Mouse (Mus musculus): ENCODE measurements around the gene Ubash3a.
"Not testable (repeated sequence)": the region's sequence is repeated elsewhere in the genome, so short reads cannot be mapped to it uniquely, and the experiment has no call there.

Ubash3a gene

DNA sequence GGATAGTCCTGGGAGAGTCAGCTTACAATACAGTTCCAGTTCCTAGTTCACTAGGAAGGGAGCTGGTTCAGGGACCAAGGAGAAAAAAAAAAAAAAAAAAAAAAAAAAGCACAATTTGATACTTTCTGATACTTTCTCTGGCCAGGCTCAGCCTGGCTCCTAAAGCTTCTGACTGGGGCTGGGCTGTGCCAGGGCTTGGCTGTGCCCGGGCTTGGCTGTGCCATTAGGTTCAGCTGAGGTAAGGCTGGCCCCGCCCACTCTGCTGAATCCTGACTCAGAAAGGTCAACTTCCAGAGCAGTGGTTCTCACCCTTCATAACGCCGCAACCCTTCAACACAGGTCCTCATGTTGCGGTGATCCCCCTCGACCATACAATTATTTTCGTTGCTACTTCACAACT lies 52.8 kb downstream of the Ubash3a start:
- in situ Hi-C loops (cut with MboI, MseI): no loop called here

DNA sequence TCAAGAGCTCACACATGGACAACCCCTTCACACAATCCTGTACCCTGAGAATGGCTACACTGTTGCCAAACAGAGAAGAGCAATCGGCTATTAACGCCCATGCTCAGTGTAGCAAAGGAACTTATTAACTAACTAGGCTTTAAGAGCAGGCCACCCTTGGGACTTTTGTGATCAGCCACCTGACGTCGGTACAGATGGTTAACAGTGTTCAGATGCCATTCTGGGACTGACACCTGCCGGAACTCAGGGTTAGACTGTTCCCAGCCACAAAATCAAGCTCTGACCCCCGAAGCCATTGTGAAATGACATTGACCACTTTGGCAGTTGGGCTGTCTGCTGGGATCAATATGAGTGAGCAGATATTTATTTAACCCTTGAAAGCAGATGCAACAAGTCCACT lies 53.7 kb downstream of the Ubash3a start:
- in situ Hi-C loops (cut with MboI, MseI): no loop called here

DNA sequence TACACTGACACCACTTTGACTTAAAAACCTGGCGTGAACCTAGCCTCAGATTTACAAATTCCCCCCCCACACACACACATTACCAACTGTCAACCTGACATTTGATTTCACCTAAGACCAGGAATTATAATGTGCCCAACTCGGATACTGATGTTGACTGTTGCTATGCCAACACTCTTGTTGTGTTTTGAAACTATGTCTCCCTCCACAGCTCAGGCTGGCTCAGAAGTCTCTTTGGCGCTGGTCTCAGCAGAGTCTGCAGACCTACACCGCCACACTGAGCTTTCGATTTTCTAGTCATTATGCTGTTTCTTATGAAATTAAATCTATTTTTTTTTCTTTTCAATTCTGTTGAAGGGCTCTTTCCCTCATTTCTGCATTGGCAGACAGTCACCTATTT lies 55.0 kb downstream of the Ubash3a start:
- in situ Hi-C loops (cut with MboI, MseI): no loop called here

DNA sequence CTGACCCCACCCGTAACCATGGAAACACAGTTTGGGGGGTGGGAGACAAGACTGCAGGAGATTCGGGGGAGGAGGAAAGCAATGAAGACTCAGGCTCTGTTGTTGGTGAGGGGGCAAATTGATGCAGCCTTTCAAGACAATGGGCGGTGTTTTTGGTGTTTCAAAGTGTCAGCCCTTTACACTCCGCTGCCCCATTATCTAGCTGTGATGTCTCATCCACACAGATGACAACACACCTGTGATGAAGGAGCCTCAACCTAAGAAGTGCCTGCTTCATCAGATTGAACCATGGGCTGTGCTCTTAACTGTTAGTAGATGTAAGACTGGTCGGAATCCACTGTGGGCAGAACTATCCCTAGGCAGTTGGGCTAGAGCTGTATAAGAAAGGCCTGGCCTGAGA lies 56.1 kb downstream of the Ubash3a start:
- in situ Hi-C loops (cut with MboI, MseI): no loop called here

DNA sequence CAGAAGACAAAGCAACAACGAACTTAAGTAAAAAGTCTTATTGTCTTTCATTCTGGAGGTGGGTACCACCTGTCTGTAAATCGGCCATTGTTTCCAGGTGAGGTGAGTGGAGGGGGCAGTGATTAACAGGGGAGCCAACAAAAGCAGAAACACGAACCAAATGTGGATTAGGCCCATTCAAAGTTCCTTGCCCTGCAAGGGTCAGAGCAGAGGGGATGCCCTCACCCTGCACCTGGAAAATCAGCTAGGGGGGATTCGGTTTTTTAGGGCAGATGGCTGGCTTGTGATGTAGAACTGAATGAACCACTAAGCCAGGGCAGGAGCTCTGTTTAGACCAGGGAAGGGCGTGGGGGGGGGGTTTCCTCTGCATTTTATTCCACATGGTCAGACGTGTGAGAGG lies 56.7 kb downstream of the Ubash3a start:
- in situ Hi-C loops (cut with MboI, MseI): no loop called here

DNA sequence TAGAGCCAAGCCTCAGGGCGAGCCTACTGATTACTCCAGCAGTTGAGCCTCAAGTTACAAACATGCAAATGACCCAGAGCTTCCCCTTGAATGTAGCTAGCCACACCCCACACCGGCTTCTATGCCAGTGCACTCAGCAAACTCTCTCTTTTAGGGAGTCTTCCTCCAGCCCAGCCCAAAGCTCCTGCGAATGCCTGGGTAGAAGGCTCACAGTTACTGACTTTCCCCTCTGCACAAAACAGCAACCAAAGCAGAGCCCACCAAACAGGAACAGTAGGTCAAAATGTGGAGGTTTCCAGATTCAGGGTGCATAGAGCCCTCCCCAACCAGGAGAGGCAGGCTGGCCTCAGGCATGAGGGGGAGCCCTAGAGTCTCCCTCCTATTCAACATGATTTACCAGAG lies 57.5 kb downstream of the Ubash3a start:
- in situ Hi-C loops (cut with MboI, MseI): no loop called here

DNA sequence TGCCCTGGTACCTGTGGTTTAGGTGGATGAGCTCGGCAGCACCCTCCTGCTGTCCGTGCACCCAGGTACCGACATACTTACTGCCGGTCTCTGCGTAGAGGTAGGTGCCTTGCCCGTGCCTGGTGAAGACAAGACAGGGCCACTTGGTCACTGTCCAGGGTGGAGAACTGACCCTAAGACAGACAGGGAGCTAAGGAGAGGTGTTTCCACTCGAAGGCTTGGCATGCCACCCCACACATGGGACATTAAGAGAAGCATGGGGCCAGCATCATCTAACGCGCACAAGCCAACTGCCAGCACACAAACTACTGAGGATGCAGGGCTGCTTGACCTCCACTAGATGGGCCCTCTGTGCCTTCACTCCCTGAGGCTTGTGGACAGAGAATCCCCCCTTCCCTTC lies 58.2 kb downstream of the Ubash3a start:
- in situ Hi-C loops (cut with MboI, MseI): no loop called here

DNA sequence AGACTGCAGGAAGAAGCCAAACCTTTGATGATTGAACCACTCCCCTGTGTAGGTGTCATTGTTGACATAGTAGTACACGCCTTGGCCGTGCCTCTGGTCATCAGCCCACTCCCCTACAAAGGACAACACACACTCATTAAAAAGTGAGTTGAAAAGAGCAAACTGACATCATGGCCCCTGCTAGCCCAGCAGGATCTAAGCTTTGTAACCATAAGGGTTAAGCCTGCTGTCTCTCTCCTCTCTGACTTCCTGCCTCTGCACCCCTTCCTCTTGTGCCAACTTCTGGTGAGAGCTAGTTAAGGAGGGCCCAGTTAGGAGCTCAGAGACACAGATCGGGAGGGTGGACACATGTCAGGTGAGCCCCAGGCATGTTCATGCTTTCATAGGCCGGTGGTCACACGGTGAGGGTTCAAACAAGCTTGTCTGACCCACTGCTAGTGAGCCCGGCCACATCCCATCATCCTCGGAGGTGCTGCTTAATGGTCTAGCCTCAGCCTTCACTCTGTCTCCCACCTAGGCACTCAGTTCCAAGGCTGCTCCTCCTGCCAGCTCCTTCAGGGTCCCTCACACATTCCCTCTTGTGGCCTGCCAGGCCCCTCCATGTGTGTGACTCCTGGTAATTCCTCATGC lies 58.8 kb downstream of the Ubash3a start:
- in situ Hi-C loops (cut with MboI, MseI): no loop called here

DNA sequence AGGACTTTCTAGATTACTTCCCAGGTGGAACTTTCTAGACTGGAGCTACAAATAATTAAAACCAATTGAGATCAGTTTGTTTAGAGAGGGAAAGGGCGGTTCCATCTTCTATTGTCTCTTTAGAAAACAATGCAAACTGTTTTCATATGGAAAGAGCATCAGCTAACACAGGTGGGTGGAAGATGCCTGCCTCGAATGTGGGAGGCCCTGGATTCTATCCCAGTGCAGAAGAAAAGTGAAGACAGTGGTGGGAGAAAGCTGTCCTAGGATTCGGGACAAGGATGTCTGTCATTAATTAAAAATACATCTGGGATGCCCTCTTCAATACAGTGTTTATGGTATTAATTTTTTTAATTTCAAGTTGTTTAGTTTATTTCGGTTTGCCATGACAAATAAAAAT lies 59.5 kb downstream of the Ubash3a start:
- in situ Hi-C loops (cut with MboI, MseI): no loop called here

DNA sequence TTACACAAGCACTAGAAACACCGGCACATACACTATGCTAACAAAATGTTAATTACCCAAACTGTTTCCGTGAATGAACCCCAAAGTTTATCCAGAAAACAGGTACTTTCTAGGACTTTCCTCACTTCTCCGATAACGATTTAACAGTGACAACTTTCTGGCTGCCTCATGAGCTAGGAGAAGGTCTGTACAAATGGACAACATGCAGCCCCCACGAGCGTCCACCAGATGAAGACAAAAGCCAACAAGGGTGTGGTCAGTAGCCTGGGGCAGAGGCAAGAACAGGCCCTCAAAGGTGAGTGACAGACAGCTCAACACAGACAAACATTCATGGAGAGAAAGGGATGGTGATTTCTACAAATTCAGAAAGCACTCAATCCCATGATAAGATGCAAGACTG lies 59.9 kb downstream of the Ubash3a start:
- in situ Hi-C loops (cut with MboI, MseI): no loop called here

DNA sequence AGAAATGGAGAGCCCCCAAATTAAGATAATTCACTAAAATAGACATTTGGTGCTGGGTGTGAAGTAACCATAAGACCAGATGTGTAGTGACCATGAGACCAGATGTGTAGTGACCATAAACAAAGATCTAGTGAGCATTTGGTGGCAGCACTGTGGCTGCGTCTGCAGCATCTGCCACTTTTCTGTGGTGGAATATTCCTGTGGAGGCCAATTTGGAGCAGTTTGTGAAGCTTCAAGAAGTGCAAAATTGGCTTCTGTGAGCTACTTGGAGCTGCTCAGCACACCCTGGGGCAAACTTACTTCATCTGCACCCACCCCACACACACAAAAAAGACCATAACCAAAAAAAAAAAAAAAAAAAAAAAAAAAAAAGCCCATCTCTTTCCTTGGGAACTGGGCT lies 60.3 kb downstream of the Ubash3a start:
- in situ Hi-C loops (cut with MboI, MseI): no loop called here

DNA sequence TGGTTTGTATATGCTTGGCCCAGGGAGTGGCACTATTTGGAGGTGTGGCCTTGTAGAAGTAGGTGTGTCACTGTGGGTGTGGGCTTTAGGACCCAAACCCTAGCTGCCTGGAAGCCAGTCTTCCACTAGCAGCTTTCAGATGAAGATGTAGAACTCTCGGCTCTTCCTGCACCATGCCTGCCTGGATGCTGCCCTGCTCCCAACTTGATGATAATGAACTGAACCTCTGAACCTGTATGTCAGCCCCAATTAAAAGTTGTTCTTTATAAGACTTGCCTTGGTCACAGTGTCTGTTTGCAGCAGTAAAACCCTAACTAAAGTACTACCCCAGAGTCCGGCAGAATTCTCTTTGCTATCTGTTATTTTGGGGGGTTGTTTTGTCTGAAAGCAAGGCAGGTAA lies 62.1 kb downstream of the Ubash3a start:
- in situ Hi-C loops (cut with MboI, MseI): no loop called here

DNA sequence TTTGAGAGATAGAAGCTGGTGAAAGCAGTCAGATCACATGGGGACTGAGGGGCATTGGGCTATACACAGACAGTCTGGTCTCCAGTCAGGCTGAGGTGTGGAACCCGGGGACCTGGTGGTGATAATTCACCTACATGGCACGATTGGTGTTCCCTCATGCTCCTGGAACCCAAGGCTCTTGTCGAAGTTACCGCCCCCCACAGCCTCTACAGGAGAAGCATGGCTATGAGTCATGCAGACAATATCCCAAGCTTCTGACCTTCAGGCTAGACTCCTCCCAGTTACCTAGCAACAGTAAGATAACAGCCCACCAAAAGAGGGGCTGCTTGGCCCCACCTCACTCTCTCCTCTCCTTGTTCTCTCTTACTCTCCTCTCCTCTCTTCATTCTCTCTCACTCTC lies 62.6 kb downstream of the Ubash3a start:
- in situ Hi-C loops (cut with MboI, MseI): no loop called here

DNA sequence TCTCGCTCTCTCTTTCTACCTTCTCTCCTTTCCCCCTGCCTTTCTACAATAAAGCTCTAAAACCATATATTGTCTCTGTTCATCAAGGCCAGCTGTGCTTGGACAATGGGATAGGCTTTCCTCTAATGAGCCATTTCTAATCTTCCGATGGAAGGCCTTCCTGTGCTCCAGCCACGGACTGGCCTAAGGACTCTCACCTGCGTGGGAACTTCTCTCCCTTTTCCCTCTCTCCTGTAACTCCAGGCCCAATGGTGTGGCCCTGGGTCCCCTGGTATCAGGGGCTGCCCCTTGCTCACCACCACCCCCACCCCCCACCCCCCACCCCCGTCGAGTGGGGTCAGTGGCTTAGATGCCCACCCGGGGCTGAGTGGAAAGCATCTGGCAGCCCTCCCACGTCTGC lies 63.1 kb downstream of the Ubash3a start:
- in situ Hi-C loops (cut with MboI, MseI): not testable (repeated sequence)

DNA sequence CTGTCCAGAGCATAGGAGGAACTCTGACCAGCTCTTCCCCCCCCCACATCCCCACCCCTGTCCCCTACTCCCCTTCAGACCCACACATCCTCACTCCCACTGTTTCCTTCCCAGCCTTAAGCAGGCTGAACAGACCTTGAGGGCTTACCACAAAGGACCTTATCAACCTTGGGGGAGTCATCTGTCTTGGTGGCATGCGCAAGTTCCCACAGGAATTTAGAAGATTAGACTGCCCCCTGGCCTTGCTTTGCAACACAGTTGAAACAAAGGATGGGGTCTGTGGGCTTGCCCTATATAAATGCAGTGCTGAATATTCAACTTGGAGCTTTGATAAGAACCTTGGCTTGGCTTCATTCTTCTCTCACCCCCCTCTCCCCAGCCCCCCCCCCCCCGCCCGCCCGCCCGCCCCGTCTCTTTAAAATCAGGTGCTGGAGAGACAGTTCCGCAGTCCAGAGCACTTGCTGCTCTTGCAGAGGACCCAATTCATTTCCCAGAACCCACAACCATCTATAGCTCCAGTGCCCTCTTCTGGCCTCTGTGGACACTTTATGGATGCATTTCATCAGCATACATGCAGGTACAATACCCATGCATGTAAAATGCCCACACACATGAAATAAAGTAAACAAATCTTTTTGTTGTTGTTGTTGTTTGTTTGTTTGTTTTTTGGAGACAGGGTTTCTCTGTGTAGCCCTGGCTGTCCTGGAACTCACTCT lies 63.6 kb downstream of the Ubash3a start:
- in situ Hi-C loops (cut with MboI, MseI): no loop called here

DNA sequence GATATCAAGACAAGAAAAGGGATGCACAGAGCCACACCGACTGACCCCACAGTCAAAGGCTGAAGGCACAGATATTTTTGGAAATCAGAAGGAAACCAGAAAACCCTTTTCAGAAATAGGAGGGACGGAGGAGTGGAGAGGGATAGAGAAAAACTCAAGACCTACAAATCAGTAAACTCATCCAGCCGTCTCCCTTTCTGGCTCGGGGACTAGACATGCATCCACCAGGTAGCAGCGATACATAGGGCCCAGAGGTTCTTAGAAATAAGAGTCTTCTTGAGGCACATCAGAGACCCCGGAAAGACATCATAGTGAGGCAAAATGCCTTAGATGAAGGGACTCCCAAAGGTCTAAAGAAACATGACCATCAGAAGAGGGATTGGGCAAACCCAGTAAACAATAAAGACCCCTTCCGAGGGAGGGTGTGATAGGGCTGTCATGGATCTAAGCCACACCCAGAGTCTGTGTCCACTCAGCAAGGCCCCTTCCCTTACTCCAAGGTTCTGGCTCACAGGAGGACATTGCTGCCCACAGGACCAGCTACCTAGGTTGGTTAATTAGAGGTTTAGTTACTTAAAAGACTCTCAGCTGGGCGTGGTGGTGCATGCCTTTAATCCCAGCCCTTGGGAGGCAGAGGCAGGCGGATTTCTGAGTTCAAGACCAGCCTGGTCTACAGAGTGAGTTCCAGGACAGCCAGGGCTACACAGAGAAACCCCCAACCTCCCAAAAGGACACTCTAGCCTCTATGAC lies 64.9 kb downstream of the Ubash3a start:
- in situ Hi-C loops (cut with MboI, MseI): no loop called here

DNA sequence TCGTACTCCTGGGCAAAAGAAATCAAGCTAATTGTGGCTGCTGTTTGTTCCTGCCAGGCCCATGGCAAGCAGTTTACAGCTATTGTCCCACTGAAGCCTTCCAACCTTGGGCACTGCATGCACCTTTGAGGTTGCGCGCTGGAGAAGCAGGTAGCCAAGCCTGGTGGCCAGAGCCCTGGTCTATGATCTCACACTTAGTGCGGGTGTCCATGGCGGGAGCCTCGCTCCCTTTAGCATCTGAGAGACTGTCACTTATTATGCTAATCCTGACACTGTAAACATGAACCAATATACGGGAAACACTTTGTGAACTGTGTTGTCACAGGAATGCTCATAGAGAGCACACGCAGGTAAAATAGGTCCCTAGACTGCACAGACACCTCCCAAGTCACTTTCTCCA lies 66.0 kb downstream of the Ubash3a start:
- in situ Hi-C loops (cut with MboI, MseI): no loop called here

DNA sequence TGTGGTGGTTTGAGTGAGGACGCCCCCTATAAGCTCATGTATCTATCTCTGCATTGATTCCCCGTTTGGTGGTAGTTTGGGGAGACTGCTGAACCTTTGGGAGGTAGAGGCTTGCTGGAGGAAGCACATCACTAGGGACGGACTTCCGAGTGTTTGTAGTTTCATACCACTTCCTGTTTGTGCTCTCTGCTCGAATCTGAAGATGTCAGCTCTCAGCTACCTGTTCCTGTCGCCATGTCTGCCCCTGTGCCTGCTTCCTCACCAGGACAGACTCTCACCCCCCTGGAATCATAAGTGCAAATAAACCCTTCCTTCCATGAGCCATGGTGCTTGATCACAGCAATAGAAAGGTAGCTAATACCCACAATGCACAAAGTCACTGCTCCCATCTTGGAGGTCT lies 67.5 kb downstream of the Ubash3a start:
- in situ Hi-C loops (cut with MboI, MseI): no loop called here

DNA sequence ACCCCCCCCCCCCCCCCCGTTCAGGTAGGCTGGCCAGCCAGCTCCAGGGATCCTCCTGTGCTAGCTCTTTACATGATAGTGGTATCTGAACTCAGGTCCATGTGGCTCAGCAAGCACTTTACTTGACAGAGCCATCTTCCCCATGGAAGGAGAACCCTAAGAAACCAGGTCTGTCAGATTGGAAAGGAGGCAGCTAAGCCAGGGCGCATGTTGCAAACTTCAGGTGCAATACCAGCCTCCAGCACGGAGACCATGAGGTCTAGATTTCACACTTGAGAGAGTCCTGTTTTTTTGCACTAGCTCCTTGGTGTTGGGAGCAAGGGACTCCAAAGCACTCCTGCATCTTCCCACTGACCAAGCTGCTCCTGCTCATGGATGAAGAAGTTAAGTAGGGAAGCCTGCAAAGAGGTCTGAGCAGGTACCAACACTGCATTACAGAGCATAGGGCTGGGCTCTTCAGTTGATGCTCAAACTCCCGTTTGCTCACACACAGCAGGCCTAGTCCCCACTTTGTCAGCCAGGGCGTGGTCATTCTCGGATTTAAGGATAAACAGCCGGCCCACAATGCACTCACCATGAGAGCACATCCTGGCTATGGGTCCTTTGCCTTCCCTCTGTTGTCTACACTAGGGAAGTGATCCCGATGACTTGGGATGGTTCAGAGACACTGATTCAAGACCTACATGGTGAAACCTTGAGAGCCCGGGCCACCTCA lies 68.7 kb downstream of the Ubash3a start:
- in situ Hi-C loops (cut with MboI, MseI): no loop called here

DNA sequence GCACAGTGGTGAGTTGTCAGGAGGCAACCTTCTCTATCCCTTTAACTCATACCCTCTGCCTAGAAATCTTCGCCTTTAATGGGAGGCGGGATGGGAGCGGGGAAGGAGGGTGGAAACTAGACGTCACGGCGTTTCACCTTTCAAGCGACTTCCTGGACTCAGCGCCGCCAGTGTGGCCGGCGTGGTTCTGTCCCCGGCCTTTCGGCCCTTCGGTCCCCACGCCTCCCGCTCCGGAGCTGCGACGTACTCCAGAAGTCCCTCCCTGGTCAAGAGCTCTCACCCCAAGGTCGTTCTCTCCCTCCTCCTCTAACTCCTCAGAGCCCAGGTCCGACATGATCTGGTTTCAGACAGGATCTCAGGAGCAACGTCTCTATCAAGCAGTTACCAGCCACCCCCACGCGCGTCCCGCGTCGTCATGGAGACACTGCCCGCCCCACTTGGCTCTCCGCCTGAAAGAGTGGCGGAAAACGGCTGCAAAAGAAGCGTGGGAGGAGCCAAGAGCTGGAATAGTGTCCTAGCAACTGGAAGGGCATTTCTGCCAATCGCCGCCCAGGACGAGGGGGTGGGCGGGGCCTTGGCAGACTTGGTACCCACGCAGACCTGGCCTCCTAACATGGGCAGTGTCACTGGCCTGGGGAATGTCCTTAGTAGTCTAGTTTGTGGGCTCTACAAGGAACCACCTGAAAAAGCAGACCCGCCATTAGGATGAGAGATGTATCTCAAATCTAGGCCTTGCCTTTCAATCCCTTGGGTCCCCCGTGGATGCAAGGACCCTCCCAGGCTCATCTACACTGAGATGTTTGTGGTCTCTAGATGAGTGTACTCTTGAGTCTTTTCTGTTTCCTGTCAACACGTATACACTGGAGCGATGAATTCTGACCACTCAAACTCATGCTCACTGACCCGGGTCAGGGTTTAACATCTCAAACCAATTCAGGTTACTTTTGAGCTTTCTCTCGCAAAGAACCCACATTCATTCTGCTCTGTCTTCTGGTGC lies 69.5 kb downstream of the Ubash3a start, which contains the start of gene Rsph1:
Rsph1 (minus strand) TSS at position 462 of the 997 bp plus-strand sequence.
- in situ Hi-C loops (cut with MboI, MseI): no loop called here

DNA sequence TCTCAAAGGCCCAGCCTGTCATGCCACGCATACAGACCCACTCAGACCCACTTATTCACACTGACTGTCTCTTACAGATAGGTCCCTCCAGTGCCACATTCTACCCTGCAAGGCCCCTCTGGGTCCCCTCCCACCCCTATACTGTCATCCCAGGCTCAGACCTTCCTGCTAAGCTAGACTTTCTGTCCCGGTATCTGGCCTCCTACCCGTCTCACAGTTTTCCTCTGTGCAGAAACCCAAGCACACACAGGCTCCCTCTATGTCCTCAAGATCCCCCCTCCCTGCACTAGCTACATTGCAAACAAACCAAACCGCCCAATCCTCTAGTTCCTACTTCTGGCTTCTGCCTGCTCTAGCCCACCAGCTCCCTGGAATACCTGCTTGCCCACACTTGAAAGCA lies 70.3 kb downstream of the Ubash3a start:
- in situ Hi-C loops (cut with MboI, MseI): no loop called here
